Mouse (Mus musculus): ENCODE measurements around the gene Srek1.
A peak's percentile ranks its signal among the peaks of the same experiment; 100 is the strongest.

The Srek1 gene

GRCm38 (mm10) chr13:103726872-103727271 lies 47.5 kb downstream of the Srek1 start:
- DNase-seq (ENCODE audit: low spot score), result no peak

- peak; percentile 22 for DNase-seq (ENCODE audit: low spot score)
Measured at GRCm38 (mm10) chr13:103711406-103712025, 62.9 kb downstream of the Srek1 start.

- DNase-seq (ENCODE audit: low spot score), result no peak
Measured at GRCm38 (mm10) chr13:103710359-103710781, 64.0 kb downstream of the Srek1 start.

GRCm38 (mm10) chr13:103705436-103705978 lies 68.9 kb downstream of the Srek1 start:
- no peak for DNase-seq (ENCODE audit: low spot score)

GRCm38 (mm10) chr13:103703833-103704232 lies 70.6 kb downstream of the Srek1 start:
- no peak for DNase-seq (ENCODE audit: low spot score)

- DNase-seq (ENCODE audit: low spot score), result peak; percentile 67
Measured at GRCm38 (mm10) chr13:103703386-103703785, 71.0 kb downstream of the Srek1 start.

- no peak for DNase-seq (ENCODE audit: low spot score)
Measured at GRCm38 (mm10) chr13:103702266-103702665, 72.1 kb downstream of the Srek1 start.

GRCm38 (mm10) chr13:103700752-103701151 lies 73.7 kb downstream of the Srek1 start:
- no peak for DNase-seq (ENCODE audit: low spot score)

GRCm38 (mm10) chr13:103697993-103698392 lies 76.4 kb downstream of the Srek1 start:
- no peak for DNase-seq (ENCODE audit: low spot score)

GRCm38 (mm10) chr13:103696164-103696563 lies 78.2 kb downstream of the Srek1 start:
- DNase-seq (ENCODE audit: low spot score), result no peak

GRCm38 (mm10) chr13:103695456-103695855 lies 79.0 kb downstream of the Srek1 start:
- no peak for DNase-seq (ENCODE audit: low spot score)

All from layer of hippocampus, adult 9-10 months (tissue).